Mouse (Mus musculus) embryonic facial prominence, embryonic 11.5 days (tissue): ENCODE measurements at regions not wholly inside any gene's neighbourhood (a gene's known extent, or its start where the extent isn't known, plus 50 kb on each side); places are given as distances from the start of the nearest gene placed in this dataset.
"Not testable (repeated sequence)": the region's sequence is repeated elsewhere in the genome, so short reads cannot be mapped to it uniquely, and the experiment has no call there.

ENCODE experiments used
- ATAC-seq: fragments of 200-750 bp; cut with Nextera tagmentation; replicated peaks from 2 replicates; pipeline ENCODE4 v1.8.0; 2017; ENCODE audit warnings: low read depth; ENCODE audit not compliant: insufficient number of reproducible peaks, low FRiP score, low TSS enrichment
- DNase-seq: peaks from one replicate; pipeline ENCODE4 v3.0.0-alpha.2; 2015; ENCODE audit warnings: low spot score
- H3K27ac ChIP-seq: fragments of 300-500 bp; sonication (generic); replicated peaks from 2 replicates; pipeline ENCODE4 v1.5.1; 2014; ENCODE audit warnings: mild to moderate bottlenecking, low read depth, low read length, control low read depth
- H3K27me3 ChIP-seq: fragments of 300-500 bp; sonication (generic); 2 replicates; pipeline ENCODE4 v1.6.1; 2014; ENCODE audit warnings: mild to moderate bottlenecking, low read length, moderate library complexity, mixed read lengths; ENCODE audit not compliant: control insufficient read depth, insufficient read depth
- H3K36me3 ChIP-seq: fragments of 300-500 bp; sonication (generic); replicated peaks from 2 replicates; pipeline ENCODE4 v1.6.1; 2014; ENCODE audit warnings: low read depth, mild to moderate bottlenecking, low read length, moderate library complexity, mixed read lengths; ENCODE audit not compliant: control insufficient read depth, insufficient read depth
- H3K4me1 ChIP-seq: fragments of 300-500 bp; sonication (generic); 2 replicates; pipeline ENCODE4 v1.6.1; 2014; ENCODE audit warnings: low read length, mixed read lengths; ENCODE audit not compliant: control insufficient read depth, insufficient read depth
- H3K4me2 ChIP-seq: fragments of 300-500 bp; sonication (generic); 2 replicates; pipeline ENCODE4 v1.6.1; 2014; ENCODE audit warnings: low read depth, mild to moderate bottlenecking, control low read depth, low read length, moderate library complexity
- H3K4me3 ChIP-seq: fragments of 300-500 bp; sonication (generic); 2 replicates; pipeline ENCODE4 v1.5.1; 2014; ENCODE audit warnings: low read depth, low read length, control low read depth
- H3K9ac ChIP-seq: fragments of 300-500 bp; sonication (generic); replicated peaks from 2 replicates; pipeline ENCODE4 v1.6.1; 2014; ENCODE audit warnings: mild to moderate bottlenecking, control low read depth, low read length
- H3K9me3 ChIP-seq: fragments of 300-500 bp; sonication (generic); replicated peaks from 2 replicates; pipeline ENCODE4 v1.6.1; 2016; ENCODE audit warnings: mild to moderate bottlenecking, low read length, inconsistent platforms, mixed read lengths; ENCODE audit not compliant: control insufficient read depth
- WGBS: fragments of 180-500 bp; shearing (Covaris S2); extraction: QIAGEN DNeasy Blood & Tissue Kit; methylation state at CpG from one replicate; pipeline ENCODE4 v1.1.7; 2014; 5-methylcytosine and 5-hydroxymethylcytosine counted together

- not testable (repeated sequence) for H3K27me3 ChIP-seq, H3K9me3 ChIP-seq, H3K4me2 ChIP-seq, H3K9ac ChIP-seq, H3K36me3 ChIP-seq, DNase-seq, H3K4me1 ChIP-seq, H3K27ac ChIP-seq, ATAC-seq, H3K4me3 ChIP-seq
- 93% methylated on average over 13 of the region's 13 CpGs for WGBS
Measured at GRCm38 (mm10) chr2:107158836-107159402, 99.5 kb upstream of the Fshb start.

- ATAC-seq, result no peak
- Histone ChIP-seq H3K36me3 (no peaks in the 10 kb centered on the region), H3K4me1 (no peaks in the 10 kb centered on the region), H3K27ac (no peak overlapping the region), H3K9me3 (no peaks in the 10 kb centered on the region), H3K9ac (no peak overlapping the region), H3K4me2 (no peak overlapping the region), H3K4me3 (no peak overlapping the region), H3K27me3 (no peaks in the 10 kb centered on the region)
- peak; percentile 54 for DNase-seq
- WGBS, result 44% methylated on average over 4 of the region's 4 CpGs
Measured at GRCm38 (mm10) chr2:107175721-107176120, 114.7 kb upstream of the Kcna4 start.

GRCm38 (mm10) chr2:107183066-107183465, 107.4 kb upstream of the Kcna4 start:
- H3K9ac ChIP-seq, result no peak overlapping the region
- H3K4me3 ChIP-seq, result no peak overlapping the region
- no peaks in the 10 kb centered on the region for H3K9me3 ChIP-seq
- ATAC-seq (no peak), DNase-seq (no peak)
- H3K36me3 ChIP-seq, result no peaks in the 10 kb centered on the region
- H3K27ac ChIP-seq, result no peak overlapping the region
- 84% methylated on average over 6 of the region's 6 CpGs for WGBS
- no peaks in the 10 kb centered on the region for H3K27me3 ChIP-seq
- H3K4me1 ChIP-seq, result no peaks in the 10 kb centered on the region
- H3K4me2 ChIP-seq, result no peak overlapping the region

GRCm38 (mm10) chr2:107184864-107185263, 105.6 kb upstream of the Kcna4 start:
- no peak overlapping the region for H3K4me2 ChIP-seq
- no peaks in the 10 kb centered on the region for H3K36me3 ChIP-seq
- no peaks in the 10 kb centered on the region for H3K9me3 ChIP-seq
- 38% methylated on average over 3 of the region's 3 CpGs for WGBS
- no peaks in the 10 kb centered on the region for H3K4me1 ChIP-seq
- ATAC-seq, result no peak
- DNase-seq, result no peak
- no peaks in the 10 kb centered on the region for H3K27me3 ChIP-seq
- no peak overlapping the region for H3K27ac ChIP-seq
- no peak overlapping the region for H3K4me3 ChIP-seq
- no peak overlapping the region for H3K9ac ChIP-seq

GRCm38 (mm10) chr2:107201856-107202473, 88.5 kb upstream of the Kcna4 start:
- no peaks in the 10 kb centered on the region for H3K4me1 ChIP-seq
- no peak overlapping the region for H3K4me2 ChIP-seq
- no peaks in the 10 kb centered on the region for H3K27me3 ChIP-seq
- no peak overlapping the region for H3K4me3 ChIP-seq
- ATAC-seq (no peak), DNase-seq (no peak)
- H3K9me3 ChIP-seq, result no peaks in the 10 kb centered on the region
- 84% methylated on average over 4 of the region's 4 CpGs for WGBS
- H3K9ac ChIP-seq, result no peak overlapping the region
- no peak overlapping the region for H3K27ac ChIP-seq
- H3K36me3 ChIP-seq, result no peaks in the 10 kb centered on the region

GRCm38 (mm10) chr2:107202474-107202858, 88.0 kb upstream of the Kcna4 start:
- WGBS, result 74% methylated on average over 3 of the region's 3 CpGs

GRCm38 (mm10) chr2:107221544-107221943, 68.9 kb upstream of the Kcna4 start:
- Histone ChIP-seq H3K4me2 (no peak overlapping the region), H3K36me3 (no peaks in the 10 kb centered on the region), H3K27ac (no peak overlapping the region), H3K9me3 (no peaks in the 10 kb centered on the region), H3K4me3 (no peak overlapping the region), H3K4me1 (no peaks in the 10 kb centered on the region), H3K9ac (no peak overlapping the region), H3K27me3 (no peaks in the 10 kb centered on the region)
- DNase-seq, result no peak
- WGBS, result 85% methylated on average over 1 of the region's 1 CpGs
- no peak for ATAC-seq

More at GRCm38 (mm10) chr2:107202474-107202858, 88.0 kb upstream of the Kcna4 start:
- Histone ChIP-seq H3K4me2 (no peak overlapping the region), H3K4me3 (no peak overlapping the region), H3K27me3 (no peaks in the 10 kb centered on the region), H3K9ac (no peak overlapping the region), H3K4me1 (no peaks in the 10 kb centered on the region), H3K27ac (no peak overlapping the region), H3K36me3 (no peaks in the 10 kb centered on the region), H3K9me3 (no peaks in the 10 kb centered on the region)
- DNase-seq, result no peak
- no peak for ATAC-seq

- ATAC-seq (no peak), DNase-seq (no peak)
- Histone ChIP-seq H3K4me3 (no peak overlapping the region), H3K27ac (no peak overlapping the region), H3K36me3 (no peaks in the 10 kb centered on the region), H3K9me3 (no peaks in the 10 kb centered on the region), H3K9ac (no peak overlapping the region), H3K27me3 (no peaks in the 10 kb centered on the region), H3K4me2 (no peak overlapping the region), H3K4me1 (no peaks in the 10 kb centered on the region)
- WGBS, result 80% methylated on average over 2 of the region's 2 CpGs
Measured at GRCm38 (mm10) chr2:107224679-107225078, 65.8 kb upstream of the Kcna4 start.
